Mouse (Mus musculus): ENCODE data around the gene Cd9. TPM values are rescaled to one million over a fixed set of nuclear protein-coding genes. Genes with fewer than 3 reads are reported as not detected.

Gene Cd9
- polyA plus RNA-seq, 1 experiment = 68.0 TPM

GRCm38 (mm10) chr6:125504622-125505355 is 10.2 kb upstream of the Cd9 start:
- Histone ChIP-seq H3K27ac (ENCODE audit: insufficient read depth, low read length) (no peak overlapping the region), H3K27me3 (ENCODE audit: control insufficient read depth, insufficient read depth, low read length) (no peaks in the 10 kb centered on the region), H3K4me3 (ENCODE audit: extremely low read depth, insufficient read depth, insufficient read length) (no peak overlapping the region), H3K36me3 (ENCODE audit: control insufficient read depth, insufficient read depth, low read length) (no peaks in the 10 kb centered on the region), H3K4me1 (ENCODE audit: control insufficient read depth, insufficient read depth, insufficient read length) (no peaks in the 10 kb centered on the region; the same call in 1 of the 2 replicates)
- no peak for DNase-seq (ENCODE audit: low read depth in 1 of 2, low spot score in 2 of 2)
- TF ChIP-seq POLR2A (IDR thresholded peaks at IDR 0.05; ENCODE audit: low read depth, low read length) = no peak
- TF ChIP-seq CTCF (IDR thresholded peaks at IDR 0.05; ENCODE audit: extremely low read depth, insufficient read depth, insufficient read length, insufficient replicate concordance) = no peak
- 59% methylated on average over 3 of the region's 3 CpGs for WGBS

DNA sequence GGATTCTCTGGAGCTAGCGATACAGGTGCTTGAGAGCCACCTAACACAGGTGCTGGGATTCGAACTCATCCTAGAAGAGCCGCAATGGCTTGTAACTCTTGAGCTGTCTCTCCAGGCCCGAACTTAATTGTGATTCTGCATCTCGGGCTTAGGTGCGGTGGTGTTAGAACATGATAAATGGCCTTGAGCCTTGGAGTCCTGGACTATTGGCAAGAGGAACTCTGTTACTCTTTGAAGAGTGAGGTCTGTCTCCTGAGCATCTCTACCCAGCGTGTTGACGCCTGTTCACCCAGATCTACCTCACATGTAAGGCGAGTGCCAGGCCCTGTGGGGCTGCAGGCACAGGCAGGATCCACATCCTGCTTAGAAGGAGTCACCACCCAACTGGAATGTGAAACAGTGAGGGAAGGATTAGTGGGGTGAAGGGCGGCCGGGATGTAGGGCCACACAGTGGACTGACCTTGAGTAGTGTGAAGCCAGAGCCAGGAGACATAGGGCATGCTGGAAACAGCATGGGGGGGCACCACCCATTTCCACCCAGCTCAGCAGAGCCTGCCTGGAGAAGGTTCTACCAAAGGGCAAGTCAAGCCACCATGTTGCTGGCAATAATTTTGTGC is 8.7 kb upstream of the Cd9 start:
- no peak for TF ChIP-seq CTCF (IDR thresholded peaks at IDR 0.05; ENCODE audit: extremely low read depth, insufficient read depth, insufficient read length, insufficient replicate concordance)
- no peak for TF ChIP-seq POLR2A (IDR thresholded peaks at IDR 0.05; ENCODE audit: low read depth, low read length)
- DNase-seq (ENCODE audit: low read depth in 1 of 2, low spot score in 2 of 2) = no peak
- Histone ChIP-seq H3K36me3 (ENCODE audit: control insufficient read depth, insufficient read depth, low read length) (no peaks in the 10 kb centered on the region), H3K4me3 (ENCODE audit: extremely low read depth, insufficient read depth, insufficient read length) (no peak overlapping the region), H3K27me3 (ENCODE audit: control insufficient read depth, insufficient read depth, low read length) (no peaks in the 10 kb centered on the region), H3K27ac (ENCODE audit: insufficient read depth, low read length) (no peak overlapping the region), H3K4me1 (ENCODE audit: control insufficient read depth, insufficient read depth, insufficient read length) (no peaks in the 10 kb centered on the region; the same call in 1 of the 2 replicates)
- WGBS = 94% methylated on average over 11 of the region's 11 CpGs

- WGBS = 17% methylated on average over 5 of the region's 5 CpGs
- H3K4me1 ChIP-seq (ENCODE audit: control insufficient read depth, insufficient read depth, insufficient read length) = peaks cover 11% of the 10 kb centered on the region
- H3K27me3 ChIP-seq (ENCODE audit: control insufficient read depth, insufficient read depth, low read length) = peaks cover 3% of the 10 kb centered on the region
- TF ChIP-seq CTCF (IDR thresholded peaks at IDR 0.05; ENCODE audit: extremely low read depth, insufficient read depth, insufficient read length, insufficient replicate concordance) (peak; percentile 65; the same call in 1 of the 2 replicates), POLR2A (IDR thresholded peaks at IDR 0.05; ENCODE audit: low read depth, low read length) (no peak)
- H3K27ac ChIP-seq (ENCODE audit: insufficient read depth, low read length) = no peak overlapping the region
- no peaks in the 10 kb centered on the region for H3K36me3 ChIP-seq (ENCODE audit: control insufficient read depth, insufficient read depth, low read length)
- H3K4me3 ChIP-seq (ENCODE audit: extremely low read depth, insufficient read depth, insufficient read length) = no peak overlapping the region
- DNase-seq (ENCODE audit: low read depth in 1 of 2, low spot score in 2 of 2) = no peak
These were observed 3.5 kb upstream of the Cd9 start for GRCm38 (mm10) chr6:125498062-125498461.

DNA sequence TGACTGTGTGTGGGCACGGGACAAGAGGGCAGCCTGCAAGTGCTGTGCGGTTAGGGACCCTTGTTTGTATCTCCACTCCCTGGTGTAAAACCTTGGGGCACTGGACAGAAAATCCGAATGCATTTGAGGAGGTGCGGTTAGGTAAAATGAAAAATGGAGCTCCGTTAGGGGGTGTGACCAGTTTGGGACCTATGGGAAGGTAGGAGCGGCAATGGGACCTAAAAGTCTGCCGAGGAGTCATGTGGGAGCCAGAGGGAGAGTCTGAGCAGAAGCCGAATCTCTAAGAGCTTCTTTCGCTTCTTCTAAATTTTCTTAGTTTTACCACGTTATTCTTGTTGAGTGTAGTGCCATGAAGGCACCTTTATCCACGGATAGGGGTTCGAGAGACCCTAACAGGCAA is 1.8 kb upstream of the Cd9 start:
- WGBS = 91% methylated on average over 12 of the region's 12 CpGs
- no peak for DNase-seq (ENCODE audit: low read depth in 1 of 2, low spot score in 2 of 2)
- peaks cover 14% of the 10 kb centered on the region for H3K4me1 ChIP-seq (ENCODE audit: control insufficient read depth, insufficient read depth, insufficient read length)
- no peaks in the 10 kb centered on the region for H3K36me3 ChIP-seq (ENCODE audit: control insufficient read depth, insufficient read depth, low read length)
- H3K27me3 ChIP-seq (ENCODE audit: control insufficient read depth, insufficient read depth, low read length) = peaks cover 3% of the 10 kb centered on the region
- no peak overlapping the region for H3K4me3 ChIP-seq (ENCODE audit: extremely low read depth, insufficient read depth, insufficient read length)
- no peak overlapping the region for H3K27ac ChIP-seq (ENCODE audit: insufficient read depth, low read length)
- TF ChIP-seq POLR2A (IDR thresholded peaks at IDR 0.05; ENCODE audit: low read depth, low read length) (no peak), CTCF (IDR thresholded peaks at IDR 0.05; ENCODE audit: extremely low read depth, insufficient read depth, insufficient read length, insufficient replicate concordance) (no peak)

DNA sequence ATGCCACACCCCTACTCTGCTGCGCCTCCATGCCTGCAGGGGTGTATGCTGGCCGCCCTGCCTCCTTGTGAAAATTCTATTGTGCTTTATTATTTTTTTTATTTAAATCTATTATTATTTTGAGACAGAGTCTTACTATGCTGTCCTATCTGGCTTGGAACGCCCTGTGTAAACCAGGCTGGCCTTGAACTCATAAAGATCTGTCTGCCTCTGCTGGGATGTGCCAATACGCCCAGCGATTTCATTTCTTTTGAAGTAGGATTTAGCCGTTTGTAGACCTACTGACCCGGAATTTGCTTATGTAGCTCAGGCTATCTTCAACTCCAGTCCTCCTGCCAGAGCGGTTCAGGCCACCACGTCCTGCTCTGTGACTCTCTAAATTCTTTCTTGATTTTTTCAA is 770 bp upstream of the Cd9 start:
- WGBS = 92% methylated on average over 9 of the region's 9 CpGs
- H3K27ac ChIP-seq (ENCODE audit: insufficient read depth, low read length) = no peak overlapping the region
- peaks cover 14% of the 10 kb centered on the region for H3K4me1 ChIP-seq (ENCODE audit: control insufficient read depth, insufficient read depth, insufficient read length)
- H3K36me3 ChIP-seq (ENCODE audit: control insufficient read depth, insufficient read depth, low read length) = no peaks in the 10 kb centered on the region
- H3K27me3 ChIP-seq (ENCODE audit: control insufficient read depth, insufficient read depth, low read length) = peaks cover 3% of the 10 kb centered on the region
- H3K4me3 ChIP-seq (ENCODE audit: extremely low read depth, insufficient read depth, insufficient read length) = no peak overlapping the region
- no peak for TF ChIP-seq POLR2A (IDR thresholded peaks at IDR 0.05; ENCODE audit: low read depth, low read length)
- no peak for TF ChIP-seq CTCF (IDR thresholded peaks at IDR 0.05; ENCODE audit: extremely low read depth, insufficient read depth, insufficient read length, insufficient replicate concordance)
- no peak for DNase-seq (ENCODE audit: low read depth in 1 of 2, low spot score in 2 of 2)

DNA sequence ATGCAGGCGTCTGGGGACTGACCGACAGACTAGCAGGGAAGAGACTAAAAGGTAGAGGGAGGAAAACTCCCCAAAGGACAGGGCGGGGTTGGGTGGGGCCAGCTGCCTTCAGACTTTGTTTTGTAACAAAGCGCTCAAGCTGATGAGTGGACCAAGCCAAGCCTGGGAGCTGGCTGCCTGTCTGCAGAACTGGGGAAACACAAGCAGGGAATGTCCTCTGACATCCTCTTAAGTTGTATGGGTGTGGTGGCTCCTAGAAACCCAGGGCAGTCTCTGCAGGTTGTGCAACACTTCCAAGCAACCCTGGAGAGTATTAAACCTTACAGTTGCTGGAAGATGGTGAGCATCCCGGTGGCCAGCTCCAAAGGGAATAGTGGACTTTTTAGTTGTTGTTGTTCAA is 1.4 kb downstream of the Cd9 start:
- no peak overlapping the region for H3K27ac ChIP-seq (ENCODE audit: insufficient read depth, low read length)
- no peaks in the 10 kb centered on the region for H3K36me3 ChIP-seq (ENCODE audit: control insufficient read depth, insufficient read depth, low read length)
- DNase-seq (ENCODE audit: low read depth in 1 of 2, low spot score in 2 of 2) = no peak
- WGBS = 69% methylated on average over 5 of the region's 5 CpGs
- no peak overlapping the region for H3K4me3 ChIP-seq (ENCODE audit: extremely low read depth, insufficient read depth, insufficient read length)
- peaks cover 3% of the 10 kb centered on the region for H3K27me3 ChIP-seq (ENCODE audit: control insufficient read depth, insufficient read depth, low read length)
- peaks cover 14% of the 10 kb centered on the region for H3K4me1 ChIP-seq (ENCODE audit: control insufficient read depth, insufficient read depth, insufficient read length)
- TF ChIP-seq POLR2A (IDR thresholded peaks at IDR 0.05; ENCODE audit: low read depth, low read length) (no peak), CTCF (IDR thresholded peaks at IDR 0.05; ENCODE audit: extremely low read depth, insufficient read depth, insufficient read length, insufficient replicate concordance) (no peak)

GRCm38 (mm10) chr6:125492664-125493063 is 1.9 kb downstream of the Cd9 start:
- no peak overlapping the region for H3K4me3 ChIP-seq (ENCODE audit: extremely low read depth, insufficient read depth, insufficient read length)

More at GRCm38 (mm10) chr6:125492664-125493063, 1.9 kb downstream of the Cd9 start:
- peaks cover 14% of the 10 kb centered on the region for H3K4me1 ChIP-seq (ENCODE audit: control insufficient read depth, insufficient read depth, insufficient read length)
- H3K36me3 ChIP-seq (ENCODE audit: control insufficient read depth, insufficient read depth, low read length) = no peaks in the 10 kb centered on the region
- TF ChIP-seq CTCF (IDR thresholded peaks at IDR 0.05; ENCODE audit: extremely low read depth, insufficient read depth, insufficient read length, insufficient replicate concordance) (no peak), POLR2A (IDR thresholded peaks at IDR 0.05; ENCODE audit: low read depth, low read length) (no peak)
- no peak overlapping the region for H3K27ac ChIP-seq (ENCODE audit: insufficient read depth, low read length)
- H3K27me3 ChIP-seq (ENCODE audit: control insufficient read depth, insufficient read depth, low read length) = peaks cover 3% of the 10 kb centered on the region
- WGBS = 85% methylated on average over 6 of the region's 6 CpGs
- DNase-seq (ENCODE audit: low read depth in 1 of 2, low spot score in 2 of 2) = no peak

Measured in spleen, adult 2 months (tissue).